Mouse (Mus musculus) liver, embryonic 16.5 days (tissue): Measurements from ENCODE around the gene Zbtb25. TPM values are rescaled to one million over a fixed set of nuclear protein-coding genes. Genes with fewer than 3 reads are reported as not detected.

Experiments
- ATAC-seq: fragments of 200-750 bp; cut with Nextera tagmentation; 2 replicates; pipeline ENCODE4 v1.8.0; 2017; ENCODE audit warnings: low read depth, mild to moderate bottlenecking, moderate number of reproducible peaks, moderate library complexity
- H3K27ac ChIP-seq: fragments of 300-500 bp; sonication (generic); 2 replicates; pipeline ENCODE4 v1.5.1; 2014; ENCODE audit warnings: mild to moderate bottlenecking, low read length
- H3K27me3 ChIP-seq: fragments of 300-500 bp; sonication (generic); 2 replicates; pipeline ENCODE4 v1.6.1; 2014; ENCODE audit warnings: low read depth, low read length, mixed read lengths; ENCODE audit not compliant: control insufficient read depth, insufficient read depth
- H3K36me3 ChIP-seq: fragments of 300-500 bp; sonication (generic); 2 replicates; pipeline ENCODE4 v1.6.1; 2014; ENCODE audit warnings: mild to moderate bottlenecking; ENCODE audit not compliant: control insufficient read depth, insufficient read depth
- H3K4me1 ChIP-seq: fragments of 300-500 bp; sonication (generic); 2 replicates; pipeline ENCODE4 v1.6.1; 2014; ENCODE audit warnings: low read depth, low read length, mixed read lengths; ENCODE audit not compliant: control insufficient read depth
- H3K4me2 ChIP-seq: fragments of 300-500 bp; sonication (generic); 2 replicates; pipeline ENCODE4 v1.6.1; 2014; ENCODE audit warnings: low read depth, low read length, mixed read lengths
- H3K4me3 ChIP-seq: fragments of 300-500 bp; sonication (generic); 2 replicates; pipeline ENCODE4 v1.5.1; 2014; ENCODE audit warnings: low read depth, mild to moderate bottlenecking, low read length
- H3K9ac ChIP-seq: fragments of 300-500 bp; sonication (generic); 2 replicates; pipeline ENCODE4 v1.6.1; 2014; ENCODE audit warnings: low read depth, low read length
- H3K9me3 ChIP-seq: fragments of 300-500 bp; sonication (generic); replicated peaks from 2 replicates; pipeline ENCODE4 v1.6.1; 2016; ENCODE audit warnings: low read length; ENCODE audit not compliant: control insufficient read depth
- WGBS: fragments of 180-500 bp; shearing (Covaris S2); extraction: QIAGEN DNeasy Blood & Tissue Kit; methylation state at CpG from one replicate; pipeline ENCODE4 v1.1.7; 2014; ENCODE audit not compliant: insufficient replicate concordance; 5-methylcytosine and 5-hydroxymethylcytosine counted together
- polyA plus RNA-seq: library from polyadenylated mRNA; unstranded; fragments of >200 nt; fragmentation: Nextera tagmentation; extraction: Ambion mirVana; gene quantifications from 2 replicates; pipeline ENCODE4 v1.2.1, GENCODE M21; 2015

Gene Zbtb25
- polyA plus RNA-seq, 1 experiment from 2014 or later, result 4.1 TPM

DNA sequence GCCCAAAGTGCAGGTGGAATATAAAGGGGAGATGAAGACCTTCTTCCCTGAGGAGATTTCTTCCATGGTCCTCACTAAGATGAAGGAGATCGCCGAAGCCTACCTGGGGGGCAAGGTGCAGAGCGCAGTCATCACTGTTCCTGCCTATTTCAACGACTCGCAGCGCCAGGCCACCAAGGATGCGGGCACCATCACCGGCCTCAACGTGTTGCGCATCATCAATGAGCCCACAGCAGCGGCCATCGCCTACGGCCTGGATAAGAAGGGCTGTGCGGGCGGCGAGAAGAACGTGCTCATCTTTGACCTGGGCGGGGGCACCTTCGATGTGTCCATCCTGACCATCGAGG, 35.4 kb upstream of the Zbtb25 start:
- Histone ChIP-seq H3K4me3 (peak overlapping the region; percentile 88), H3K27ac (no peak overlapping the region), H3K4me1 (peaks cover 24% of the 10 kb centered on the region), H3K27me3 (peaks cover 38% of the 10 kb centered on the region), H3K36me3 (no peaks in the 10 kb centered on the region), H3K9ac (peak overlapping the region; percentile 81; the same call in 1 of the 2 replicates), H3K9me3 (no peaks in the 10 kb centered on the region), H3K4me2 (peak overlapping the region; percentile 98)
- ATAC-seq, result no peak
- WGBS, result 9% methylated on average over 20 of the region's 20 CpGs

DNA sequence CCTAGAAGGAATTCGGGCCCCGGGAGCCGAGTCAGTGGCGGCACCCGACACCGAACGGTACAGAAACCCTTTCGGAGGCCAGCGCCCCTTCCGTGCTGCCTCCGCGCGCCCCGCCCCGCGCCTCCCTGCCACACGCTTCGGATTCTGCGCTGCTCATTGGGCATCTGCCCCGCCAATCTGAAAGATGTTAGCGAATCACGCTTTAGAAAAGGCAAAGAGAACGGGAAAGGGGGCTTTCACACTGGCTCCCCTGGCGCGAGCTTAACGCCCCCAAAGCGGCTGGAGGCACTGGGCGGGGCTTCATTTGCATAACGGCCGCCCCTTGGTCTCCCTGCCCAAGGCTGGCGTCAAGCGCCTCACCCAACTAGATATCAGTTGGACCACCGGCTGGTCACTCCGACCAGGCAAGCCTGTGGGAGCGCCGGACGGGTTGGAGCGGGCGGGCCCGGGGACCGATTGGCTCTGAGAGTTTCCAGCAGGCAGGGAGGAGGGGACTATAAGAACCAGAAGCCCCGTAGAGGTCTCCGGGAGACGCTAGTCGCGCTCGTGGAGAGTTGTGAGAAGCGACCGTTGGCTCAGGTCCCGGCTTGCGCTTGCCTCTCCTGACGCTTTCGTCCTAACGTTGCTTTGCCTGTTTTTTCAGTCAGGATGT, 34.6 kb upstream of the Zbtb25 start, which contains the start of gene Hspa2:
TSS of gene Hspa2 (plus strand) at position 291 of the 652 bp plus-strand sequence.
- Histone ChIP-seq H3K4me3 (peak within 1 kb of the TSS; percentile 88), H3K27me3 (peaks cover 38% of the 10 kb centered on the region), H3K4me1 (peaks cover 24% of the 10 kb centered on the region), H3K9ac (peak within 1 kb of the TSS; percentile 81), H3K27ac (peak within 1 kb of the TSS; percentile 92), H3K36me3 (no peaks in the 10 kb centered on the region), H3K4me2 (peak within 1 kb of the TSS; percentile 98), H3K9me3 (no peaks in the 10 kb centered on the region)
- under 1% methylated on average over 54 of the region's 54 CpGs for WGBS
- ATAC-seq, result peak; percentile 92

DNA sequence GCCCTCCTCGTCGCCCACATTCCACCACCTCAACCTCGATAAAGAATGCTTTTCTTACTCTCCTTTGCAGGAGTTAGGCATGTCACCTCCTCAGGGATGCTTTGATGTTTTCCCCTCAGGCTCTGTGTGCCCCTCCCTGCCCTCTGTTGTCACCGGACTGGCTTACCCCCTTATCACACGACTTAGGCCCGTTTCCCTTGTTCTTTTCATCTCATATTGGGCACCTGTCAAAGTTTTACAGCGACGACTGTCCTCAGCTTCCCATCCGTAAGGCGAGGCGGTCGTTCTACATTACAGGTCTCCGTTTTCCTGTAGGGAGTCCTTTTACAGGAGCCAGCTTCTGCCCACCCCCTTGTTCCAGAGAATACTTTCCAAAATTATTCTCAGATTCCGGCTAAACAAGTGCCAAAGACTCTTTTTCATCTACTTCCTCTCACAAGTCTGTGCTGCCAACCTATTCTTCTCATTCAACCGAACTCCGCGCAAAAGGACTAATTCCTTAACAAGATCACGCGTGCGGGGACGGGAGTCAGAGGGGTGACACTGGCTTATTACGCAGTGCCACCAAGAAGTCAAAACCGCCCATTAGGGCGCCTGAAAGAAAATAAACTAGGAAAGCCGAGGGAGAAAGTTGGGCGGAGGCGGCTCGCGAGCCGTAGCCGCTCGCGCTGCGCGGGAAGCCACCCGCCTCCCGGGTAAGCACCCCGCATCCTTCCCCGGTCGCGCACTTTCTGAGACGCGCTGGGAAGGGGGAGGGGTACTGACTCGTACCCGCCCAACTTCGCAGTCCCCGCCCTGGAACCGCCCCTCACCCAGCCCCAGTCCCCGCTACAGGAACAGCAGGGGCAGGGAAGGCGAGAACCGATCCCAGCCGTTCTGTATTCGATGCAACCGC, 33.8 kb upstream of the Zbtb25 start:
- Histone ChIP-seq H3K9me3 (no peaks in the 10 kb centered on the region), H3K27me3 (peaks cover 38% of the 10 kb centered on the region), H3K36me3 (no peaks in the 10 kb centered on the region), H3K27ac (peak overlapping the region; percentile 92), H3K4me1 (peaks cover 24% of the 10 kb centered on the region), H3K4me2 (peak overlapping the region; percentile 98), H3K4me3 (peak overlapping the region; percentile 88), H3K9ac (peak overlapping the region; percentile 81)
- 2% methylated on average over 50 of the region's 54 CpGs for WGBS
- peak; percentile 84 for ATAC-seq

DNA sequence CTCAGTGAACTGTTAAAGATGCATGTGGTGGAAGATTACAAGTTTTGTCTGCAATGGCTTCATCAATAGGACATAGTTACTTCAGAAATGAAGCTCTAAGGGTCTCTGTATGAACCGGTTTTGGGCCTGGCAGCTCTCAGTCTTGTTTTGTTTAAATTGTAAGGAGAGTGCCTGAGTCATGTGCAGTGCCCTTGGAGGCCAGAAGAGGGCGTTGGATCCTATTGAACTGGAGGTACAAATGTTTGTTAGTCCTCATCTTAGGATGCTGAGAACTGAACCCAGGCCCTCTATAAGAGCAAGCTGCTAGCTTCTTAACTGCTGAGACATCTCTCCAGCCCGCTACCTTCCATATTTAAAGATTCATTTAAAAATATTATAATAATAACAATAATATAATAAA, 32.3 kb upstream of the Zbtb25 start:
- ATAC-seq, result no peak
- Histone ChIP-seq H3K9me3 (no peaks in the 10 kb centered on the region), H3K4me3 (no peak overlapping the region), H3K4me1 (peaks cover 24% of the 10 kb centered on the region), H3K36me3 (no peaks in the 10 kb centered on the region), H3K27me3 (peaks cover 25% of the 10 kb centered on the region), H3K4me2 (no peak overlapping the region), H3K9ac (no peak overlapping the region), H3K27ac (no peak overlapping the region)
- WGBS, result 59% methylated on average over 3 of the region's 3 CpGs

DNA sequence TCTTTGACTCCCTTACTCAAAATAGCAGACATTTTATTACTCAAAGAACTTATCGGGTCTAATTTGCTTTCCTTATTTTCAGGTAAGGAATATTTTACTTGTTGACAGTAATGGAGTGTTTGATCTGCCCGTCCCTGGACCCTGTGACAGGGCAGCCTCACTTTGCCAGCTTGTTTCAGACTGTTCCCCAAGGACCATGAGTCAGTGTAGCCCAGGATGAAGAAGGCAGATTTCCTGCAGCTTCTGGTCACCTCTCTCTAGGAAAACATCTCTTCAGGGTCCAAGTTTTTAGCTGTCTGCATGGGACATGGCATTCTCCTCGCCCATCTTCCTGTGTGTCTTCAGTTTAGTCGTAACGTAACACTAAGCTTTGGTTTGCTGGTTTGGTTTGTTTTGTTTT, 27.9 kb upstream of the Zbtb25 start:
- Histone ChIP-seq H3K9ac (no peak overlapping the region), H3K9me3 (no peaks in the 10 kb centered on the region), H3K4me2 (no peak overlapping the region), H3K27ac (no peak overlapping the region), H3K4me1 (no peaks in the 10 kb centered on the region), H3K4me3 (no peak overlapping the region), H3K36me3 (no peaks in the 10 kb centered on the region), H3K27me3 (no peaks in the 10 kb centered on the region)
- WGBS, result 73% methylated on average over 5 of the region's 5 CpGs
- no peak for ATAC-seq

DNA sequence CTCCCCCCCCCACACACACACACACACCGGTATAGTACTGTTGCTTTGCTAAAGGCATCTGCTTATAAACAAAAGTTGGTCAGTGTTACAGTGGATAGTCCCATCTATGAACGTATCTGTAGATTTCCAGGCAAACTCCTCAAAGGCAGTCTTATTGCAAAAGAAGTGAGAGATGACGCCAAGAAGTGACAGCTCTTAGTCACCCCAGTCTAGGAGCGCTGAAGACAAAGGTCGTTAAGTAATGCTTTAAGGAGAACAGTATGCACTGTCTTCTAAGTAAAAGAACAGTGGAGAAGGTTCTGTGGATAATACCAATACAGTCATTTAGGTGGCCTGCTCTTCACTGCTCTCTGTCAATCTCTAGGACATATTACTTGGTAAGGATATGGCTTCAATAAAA, 23.6 kb upstream of the Zbtb25 start:
- Histone ChIP-seq H3K9me3 (no peaks in the 10 kb centered on the region), H3K36me3 (no peaks in the 10 kb centered on the region; the same call in 1 of the 2 replicates), H3K27me3 (no peaks in the 10 kb centered on the region), H3K27ac (no peak overlapping the region), H3K4me1 (peaks cover 7% of the 10 kb centered on the region), H3K9ac (no peak overlapping the region), H3K4me3 (no peak overlapping the region), H3K4me2 (no peak overlapping the region)
- no peak for ATAC-seq
- 76% methylated on average over 5 of the region's 5 CpGs for WGBS

DNA sequence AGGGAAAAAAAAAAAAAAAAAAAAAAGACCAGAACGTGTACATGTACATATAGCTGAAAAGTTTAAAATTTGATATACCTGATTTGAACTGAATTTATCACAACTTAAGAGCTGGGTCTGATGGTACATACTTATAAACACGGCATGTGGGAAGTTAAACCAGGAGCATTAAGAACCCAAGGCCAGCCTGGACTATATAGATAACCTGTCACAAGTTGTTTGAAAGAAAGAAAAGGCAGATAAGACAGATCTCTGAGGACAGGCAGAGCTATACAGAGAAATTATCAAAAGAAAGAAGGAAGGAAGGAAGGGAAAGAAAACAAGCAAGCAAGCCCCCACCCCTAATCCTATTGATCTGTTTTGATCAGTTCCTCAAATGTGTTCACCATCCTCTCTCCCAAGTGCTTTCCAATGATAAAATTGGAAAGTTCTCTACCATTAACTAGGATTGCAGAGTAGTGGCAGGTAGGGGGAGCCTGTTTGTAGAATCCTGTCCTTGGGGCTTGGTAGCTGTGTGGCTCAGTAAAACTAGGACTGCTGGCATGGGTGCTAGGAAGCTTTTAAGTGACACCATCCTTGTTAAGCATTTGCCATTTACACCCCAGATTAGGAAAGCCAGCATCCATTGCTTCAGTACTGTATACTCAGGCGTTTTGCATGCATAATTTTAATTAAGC, 22.3 kb upstream of the Zbtb25 start:
- Histone ChIP-seq H3K4me2 (peak overlapping the region; percentile 2; the same call in 1 of the 2 replicates), H3K9me3 (no peaks in the 10 kb centered on the region), H3K27me3 (no peaks in the 10 kb centered on the region), H3K9ac (no peak overlapping the region), H3K36me3 (peaks cover 5% of the 10 kb centered on the region), H3K4me1 (peaks cover 7% of the 10 kb centered on the region), H3K27ac (peak overlapping the region; percentile 12; the same call in 1 of the 2 replicates), H3K4me3 (no peak overlapping the region)
- peak; percentile 86 for ATAC-seq
- 31% methylated on average over 3 of the region's 3 CpGs for WGBS

DNA sequence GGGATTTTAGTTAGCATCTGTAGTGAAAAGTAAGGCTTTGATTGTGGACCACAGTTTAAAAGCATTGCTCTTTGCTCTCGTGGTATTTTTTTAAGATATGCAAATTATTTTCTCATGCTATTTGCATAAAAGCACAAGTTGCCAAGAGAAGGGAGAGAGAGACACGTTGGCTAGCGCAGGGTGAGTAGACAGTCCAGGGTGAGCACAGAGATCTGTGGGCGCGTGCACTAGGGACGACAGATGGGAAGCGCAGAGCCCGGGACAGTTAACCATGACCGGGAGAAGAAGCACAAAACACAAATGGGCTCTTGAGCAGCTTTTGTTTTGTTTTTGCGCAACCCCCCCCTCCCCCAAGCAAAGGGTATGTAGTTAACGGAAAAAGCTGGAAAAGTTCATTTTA, 19.4 kb upstream of the Zbtb25 start:
- 77% methylated on average over 11 of the region's 11 CpGs for WGBS
- H3K9me3 ChIP-seq, result no peaks in the 10 kb centered on the region
- H3K4me1 ChIP-seq, result peaks cover 7% of the 10 kb centered on the region
- H3K4me3 ChIP-seq, result no peak overlapping the region
- no peak overlapping the region for H3K4me2 ChIP-seq
- no peaks in the 10 kb centered on the region for H3K27me3 ChIP-seq
- no peak for ATAC-seq
- H3K36me3 ChIP-seq, result peaks cover 22% of the 10 kb centered on the region
- no peak overlapping the region for H3K9ac ChIP-seq
- H3K27ac ChIP-seq, result no peak overlapping the region
